Mouse (Mus musculus): ENCODE results near the gene Gm20509. TPM values are rescaled to one million over a fixed set of nuclear protein-coding genes. Genes with fewer than 3 reads are reported as not detected.

Gene Gm20509
- polyA plus RNA-seq, 1 experiment from 2014 or later, result not detected

- ATAC-seq (ENCODE audit: insufficient read depth, low FRiP score, low TSS enrichment), result no peak
- no peak for DNase-seq (ENCODE audit: low spot score)
- Histone ChIP-seq H3K9me3 (ENCODE audit: control insufficient read depth, low read length) (no peaks in the 10 kb centered on the region), H3K9ac (ENCODE audit: low read length) (no peak overlapping the region), H3K4me2 (ENCODE audit: low read depth) (no peak overlapping the region), H3K4me1 (ENCODE audit: control insufficient read depth, insufficient read depth, low read length) (no peaks in the 10 kb centered on the region), H3K27me3 (ENCODE audit: control insufficient read depth, insufficient read depth, low read length) (no peaks in the 10 kb centered on the region), H3K27ac (ENCODE audit: low read depth, low read length) (no peak overlapping the region), H3K4me3 (ENCODE audit: low read depth, low read length) (no peak overlapping the region), H3K36me3 (ENCODE audit: control insufficient read depth, insufficient read depth, low read length) (peaks cover 13% of the 10 kb centered on the region)
- WGBS, result 73% methylated on average over 8 of the region's 8 CpGs
These were observed 27.6 kb downstream of the Gm20509 start for GRCm38 (mm10) chr9:73129875-73130274.

DNA sequence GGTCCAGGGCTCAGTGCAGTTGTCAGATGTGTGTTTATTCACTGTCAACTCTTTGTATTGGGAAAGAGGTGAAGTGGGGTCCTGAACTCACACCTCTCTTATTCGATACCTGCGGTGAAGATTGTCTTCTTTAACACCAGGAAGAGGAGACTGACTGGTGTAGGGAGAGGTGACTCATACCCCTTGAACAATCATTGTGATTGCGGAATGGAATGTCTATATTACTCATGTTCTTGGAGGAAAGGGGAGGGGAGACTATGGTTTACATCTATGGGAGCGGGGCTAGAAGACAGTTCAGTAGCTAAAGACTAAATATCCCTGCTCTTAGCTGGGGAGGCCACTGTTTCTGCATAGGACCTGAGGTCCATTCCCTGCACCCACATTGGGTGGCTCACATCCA lies 28.3 kb downstream of the Gm20509 start:
- ATAC-seq (ENCODE audit: insufficient read depth, low FRiP score, low TSS enrichment), result no peak
- Histone ChIP-seq H3K36me3 (ENCODE audit: control insufficient read depth, insufficient read depth, low read length) (peaks cover 12% of the 10 kb centered on the region), H3K4me1 (ENCODE audit: control insufficient read depth, insufficient read depth, low read length) (no peaks in the 10 kb centered on the region), H3K4me3 (ENCODE audit: low read depth, low read length) (no peak overlapping the region), H3K9me3 (ENCODE audit: control insufficient read depth, low read length) (no peaks in the 10 kb centered on the region), H3K9ac (ENCODE audit: low read length) (no peak overlapping the region), H3K4me2 (ENCODE audit: low read depth) (no peak overlapping the region), H3K27me3 (ENCODE audit: control insufficient read depth, insufficient read depth, low read length) (no peaks in the 10 kb centered on the region), H3K27ac (ENCODE audit: low read depth, low read length) (no peak overlapping the region)
- 83% methylated on average over 4 of the region's 4 CpGs for WGBS
- DNase-seq (ENCODE audit: low spot score), result no peak

- 65% methylated on average over 11 of the region's 11 CpGs for WGBS
- no peak overlapping the region for H3K4me3 ChIP-seq (ENCODE audit: low read depth, low read length)
- H3K9ac ChIP-seq (ENCODE audit: low read length), result no peak overlapping the region
- no peak for DNase-seq (ENCODE audit: low spot score)
- no peak for ATAC-seq (ENCODE audit: insufficient read depth, low FRiP score, low TSS enrichment)
- no peak overlapping the region for H3K4me2 ChIP-seq (ENCODE audit: low read depth)
- H3K36me3 ChIP-seq (ENCODE audit: control insufficient read depth, insufficient read depth, low read length), result no peaks in the 10 kb centered on the region; the same call in 1 of the 2 replicates
- H3K27ac ChIP-seq (ENCODE audit: low read depth, low read length), result no peak overlapping the region
- H3K9me3 ChIP-seq (ENCODE audit: control insufficient read depth, low read length), result no peaks in the 10 kb centered on the region
- H3K27me3 ChIP-seq (ENCODE audit: control insufficient read depth, insufficient read depth, low read length), result no peaks in the 10 kb centered on the region
- no peaks in the 10 kb centered on the region for H3K4me1 ChIP-seq (ENCODE audit: control insufficient read depth, insufficient read depth, low read length)
These were observed 35.1 kb downstream of the Gm20509 start for GRCm38 (mm10) chr9:73137341-73137886.

GRCm38 (mm10) chr9:73154347-73154746 lies 52.1 kb downstream of the Gm20509 start:
- no peaks in the 10 kb centered on the region for H3K36me3 ChIP-seq (ENCODE audit: control insufficient read depth, insufficient read depth, low read length)
- no peak overlapping the region for H3K4me2 ChIP-seq (ENCODE audit: low read depth)
- no peak overlapping the region for H3K9ac ChIP-seq (ENCODE audit: low read length)
- no peaks in the 10 kb centered on the region for H3K9me3 ChIP-seq (ENCODE audit: control insufficient read depth, low read length)
- H3K4me1 ChIP-seq (ENCODE audit: control insufficient read depth, insufficient read depth, low read length), result no peaks in the 10 kb centered on the region
- DNase-seq (ENCODE audit: low spot score), result no peak
- no peaks in the 10 kb centered on the region for H3K27me3 ChIP-seq (ENCODE audit: control insufficient read depth, insufficient read depth, low read length)
- no peak overlapping the region for H3K27ac ChIP-seq (ENCODE audit: low read depth, low read length)
- no peak overlapping the region for H3K4me3 ChIP-seq (ENCODE audit: low read depth, low read length)
- ATAC-seq (ENCODE audit: insufficient read depth, low FRiP score, low TSS enrichment), result no peak
- 59% methylated on average over 9 of the region's 9 CpGs for WGBS

- H3K27me3 ChIP-seq (ENCODE audit: control insufficient read depth, insufficient read depth, low read length), result no peaks in the 10 kb centered on the region
- no peak overlapping the region for H3K27ac ChIP-seq (ENCODE audit: low read depth, low read length)
- H3K36me3 ChIP-seq (ENCODE audit: control insufficient read depth, insufficient read depth, low read length), result no peaks in the 10 kb centered on the region
- 84% methylated on average over 4 of the region's 4 CpGs for WGBS
- H3K4me1 ChIP-seq (ENCODE audit: control insufficient read depth, insufficient read depth, low read length), result no peaks in the 10 kb centered on the region
- no peaks in the 10 kb centered on the region for H3K9me3 ChIP-seq (ENCODE audit: control insufficient read depth, low read length)
- H3K9ac ChIP-seq (ENCODE audit: low read length), result no peak overlapping the region
- DNase-seq (ENCODE audit: low spot score) (no peak), ATAC-seq (ENCODE audit: insufficient read depth, low FRiP score, low TSS enrichment) (no peak)
- H3K4me2 ChIP-seq (ENCODE audit: low read depth), result no peak overlapping the region
- no peak overlapping the region for H3K4me3 ChIP-seq (ENCODE audit: low read depth, low read length)
These were observed 55.7 kb downstream of the Gm20509 start for GRCm38 (mm10) chr9:73157968-73158367.

DNA sequence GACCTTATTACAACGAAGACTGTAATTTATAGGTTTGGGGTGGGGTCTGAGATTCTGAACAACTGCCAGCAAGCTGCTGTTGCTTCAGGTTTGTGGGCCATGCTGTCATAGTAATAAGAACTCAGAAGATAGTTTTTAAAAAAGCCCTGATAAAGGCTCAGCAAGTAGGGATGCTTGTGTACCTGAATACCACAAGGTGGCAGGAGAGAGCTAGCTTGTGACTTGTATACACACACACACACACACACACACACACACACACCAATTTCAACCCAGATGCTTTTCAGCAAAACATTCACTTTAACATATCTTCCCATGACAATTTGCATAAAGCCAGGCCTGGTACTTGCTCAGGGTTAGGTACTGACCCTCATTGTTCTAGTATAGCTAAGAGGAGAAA lies 57.0 kb downstream of the Gm20509 start:
- Histone ChIP-seq H3K36me3 (ENCODE audit: control insufficient read depth, insufficient read depth, low read length) (no peaks in the 10 kb centered on the region), H3K4me3 (ENCODE audit: low read depth, low read length) (no peak overlapping the region), H3K9ac (ENCODE audit: low read length) (no peak overlapping the region), H3K4me1 (ENCODE audit: control insufficient read depth, insufficient read depth, low read length) (no peaks in the 10 kb centered on the region), H3K4me2 (ENCODE audit: low read depth) (no peak overlapping the region), H3K9me3 (ENCODE audit: control insufficient read depth, low read length) (no peaks in the 10 kb centered on the region), H3K27ac (ENCODE audit: low read depth, low read length) (no peak overlapping the region), H3K27me3 (ENCODE audit: control insufficient read depth, insufficient read depth, low read length) (no peaks in the 10 kb centered on the region)
- no peak for DNase-seq (ENCODE audit: low spot score)
- ATAC-seq (ENCODE audit: insufficient read depth, low FRiP score, low TSS enrichment), result no peak
- 40% methylated on average over 1 of the region's 1 CpGs for WGBS

- Histone ChIP-seq H3K9ac (ENCODE audit: low read length) (no peak overlapping the region), H3K36me3 (ENCODE audit: control insufficient read depth, insufficient read depth, low read length) (no peaks in the 10 kb centered on the region), H3K9me3 (ENCODE audit: control insufficient read depth, low read length) (no peaks in the 10 kb centered on the region), H3K27ac (ENCODE audit: low read depth, low read length) (no peak overlapping the region), H3K4me1 (ENCODE audit: control insufficient read depth, insufficient read depth, low read length) (no peaks in the 10 kb centered on the region), H3K4me3 (ENCODE audit: low read depth, low read length) (no peak overlapping the region), H3K4me2 (ENCODE audit: low read depth) (peak overlapping the region; percentile 17), H3K27me3 (ENCODE audit: control insufficient read depth, insufficient read depth, low read length) (no peaks in the 10 kb centered on the region)
- ATAC-seq (ENCODE audit: insufficient read depth, low FRiP score, low TSS enrichment), result no peak
- DNase-seq (ENCODE audit: low spot score), result peak; percentile 86
- 24% methylated on average over 26 of the region's 26 CpGs for whole genome bisulfite sequencing
These were observed 60.5 kb downstream of the Gm20509 start for GRCm38 (mm10) chr9:73162571-73163333.

GRCm38 (mm10) chr9:73165631-73166030 lies 63.4 kb downstream of the Gm20509 start:
- Histone ChIP-seq H3K9ac (ENCODE audit: low read length) (no peak overlapping the region), H3K27ac (ENCODE audit: low read depth, low read length) (no peak overlapping the region), H3K4me3 (ENCODE audit: low read depth, low read length) (no peak overlapping the region), H3K36me3 (ENCODE audit: control insufficient read depth, insufficient read depth, low read length) (no peaks in the 10 kb centered on the region), H3K9me3 (ENCODE audit: control insufficient read depth, low read length) (no peaks in the 10 kb centered on the region), H3K27me3 (ENCODE audit: control insufficient read depth, insufficient read depth, low read length) (no peaks in the 10 kb centered on the region), H3K4me1 (ENCODE audit: control insufficient read depth, insufficient read depth, low read length) (no peaks in the 10 kb centered on the region), H3K4me2 (ENCODE audit: low read depth) (no peak overlapping the region)
- 90% methylated on average over 4 of the region's 4 CpGs for WGBS
- DNase-seq (ENCODE audit: low spot score), result no peak
- no peak for ATAC-seq (ENCODE audit: insufficient read depth, low FRiP score, low TSS enrichment)
